In genomic region chr13:75738957-75739356, GRCm38 (mm10) we compare ENCODE assay signal across 13 mouse cellular contexts. TPM values are rescaled to one million over a fixed set of nuclear protein-coding genes. Genes with fewer than 3 reads are reported as not detected.
DNase-seq lines count a peak whose midpoint lies in the region; ATAC-seq and TF ChIP-seq lines count a peak whose summit lies in the region.
"Had no signal": no experiment of that assay in that cellular context is flagged by ENCODE, and none has a peak within 500 bp of the region (broad histone marks: within the 10 kb centered on the region; RNA-seq: fewer than 3 reads in every experiment).

No protein-coding gene starts in this region.

- TF ChIP-seq CTCF in lung, embryonic 14.5 days (IDR thresholded peaks at IDR 0.05; ENCODE audit: low read depth) = no peak
- TF ChIP-seq CTCF in embryonic fibroblast, embryonic 13.5 days (IDR thresholded peaks at IDR 0.05; ENCODE audit: borderline replicate concordance, insufficient read depth, low read length) = no peak

- H3K4me2 ChIP-seq in lung, embryonic 14.5 days = peak overlapping the region; percentile 18; the same call in 1 of the 2 replicates
- peak overlapping the region; percentile 49 for H3K4me2 ChIP-seq in liver, embryonic 13.5 days
- H3K4me2 ChIP-seq in stomach, embryonic 15.5 days = peak overlapping the region; percentile 0; the same call in 1 of the 2 replicates
- H3K4me2 ChIP-seq: embryonic facial prominence, embryonic 13.5 days had no signal

- 42% methylated on average over 3 of the region's 3 CpGs for WGBS in lung, embryonic 14.5 days
- 13% methylated on average over 3 of the region's 3 CpGs for WGBS in liver, embryonic 13.5 days (ENCODE audit: insufficient replicate concordance)
- WGBS in stomach, embryonic 15.5 days = 51% methylated on average over 3 of the region's 3 CpGs

- no peaks in the 10 kb centered on the region for H3K36me3 ChIP-seq in lung, embryonic 14.5 days (ENCODE audit: insufficient read depth)
- H3K36me3 ChIP-seq in liver, embryonic 13.5 days = peaks cover 9% of the 10 kb centered on the region; the same call in 1 of the 2 replicates
- H3K36me3 ChIP-seq in stomach, embryonic 15.5 days = no peaks in the 10 kb centered on the region
- H3K36me3 ChIP-seq: embryonic facial prominence, embryonic 13.5 days; hindbrain, embryonic 10.5 days had no signal

- H3K27ac ChIP-seq in lung, embryonic 14.5 days (ENCODE audit: low read depth) = no peak overlapping the region
- peak overlapping the region; percentile 61 for H3K27ac ChIP-seq in embryonic fibroblast, embryonic 13.5 days (ENCODE audit: insufficient read depth, low read length)
- H3K27ac ChIP-seq in liver, embryonic 13.5 days = peak overlapping the region; percentile 92
- H3K27ac ChIP-seq in stomach, embryonic 15.5 days = no peak overlapping the region
- H3K27ac ChIP-seq: embryonic facial prominence, embryonic 13.5 days; hindbrain, embryonic 10.5 days had no signal

- no peak overlapping the region for H3K9ac ChIP-seq in lung, embryonic 14.5 days
- peak overlapping the region; percentile 66 for H3K9ac ChIP-seq in liver, embryonic 13.5 days
- no peak overlapping the region for H3K9ac ChIP-seq in stomach, embryonic 15.5 days
- H3K9ac ChIP-seq: embryonic facial prominence, embryonic 13.5 days had no signal

- 0 out of 2 replicates have a peak, but pooled peaks cover 5% of the 10 kb centered on the region for H3K4me1 ChIP-seq in lung, embryonic 14.5 days (ENCODE audit: insufficient read depth)
- H3K4me1 ChIP-seq in embryonic fibroblast, embryonic 13.5 days (ENCODE audit: control insufficient read depth, insufficient read depth, low read length) = peaks cover 10% of the 10 kb centered on the region
- peaks cover 93% of the 10 kb centered on the region for H3K4me1 ChIP-seq in liver, embryonic 13.5 days (replicated peaks)
- H3K4me1 ChIP-seq in stomach, embryonic 15.5 days = peaks cover 6% of the 10 kb centered on the region
- H3K4me1 ChIP-seq: hindbrain, embryonic 10.5 days had no signal

- peak; percentile 10 for DNase-seq in lung, embryonic 14.5 days
- DNase-seq in lung, postnatal 14 days = no peak
- no peak for DNase-seq in liver, embryonic 13.5 days
- DNase-seq in gastrocnemius, postnatal 25 days = no peak
- DNase-seq in yolk sac, embryonic 10.5 days (ENCODE audit: low spot score) = no peak
- DNase-seq: adrenal gland, postnatal 14 days; cerebellum, adult 11-12 months; kidney, postnatal 10 days; lung, postnatal 10 days had no signal

- no peak for TF ChIP-seq POLR2A in embryonic fibroblast, embryonic 13.5 days (IDR thresholded peaks at IDR 0.05; ENCODE audit: low read depth, low read length)

- no peaks in the 10 kb centered on the region for H3K9me3 ChIP-seq in lung, embryonic 14.5 days (ENCODE audit: low read depth, low read length)
- H3K9me3 ChIP-seq in liver, embryonic 13.5 days (replicated peaks) = no peaks in the 10 kb centered on the region
- no peaks in the 10 kb centered on the region for H3K9me3 ChIP-seq in stomach, embryonic 15.5 days
- H3K9me3 ChIP-seq: embryonic facial prominence, embryonic 13.5 days; hindbrain, embryonic 10.5 days had no signal

- no peak for ATAC-seq in lung, embryonic 14.5 days (ENCODE audit: insufficient read depth)
- peak; percentile 85 for ATAC-seq in liver, embryonic 13.5 days (ENCODE audit: low read depth)
- ATAC-seq in stomach, embryonic 15.5 days (ENCODE audit: insufficient read depth, low FRiP score, low read depth) = peak; percentile 77; the same call in 1 of the 2 replicates

- H3K4me3 ChIP-seq in lung, embryonic 14.5 days (ENCODE audit: low read depth, low read length) = no peak overlapping the region
- H3K4me3 ChIP-seq in embryonic fibroblast, embryonic 13.5 days (ENCODE audit: insufficient read depth, low read length) = no peak overlapping the region
- H3K4me3 ChIP-seq in liver, embryonic 13.5 days (replicated peaks) = peak overlapping the region; percentile 12
- H3K4me3 ChIP-seq in stomach, embryonic 15.5 days (replicated peaks) = no peak overlapping the region
- H3K4me3 ChIP-seq: embryonic facial prominence, embryonic 13.5 days; hindbrain, embryonic 10.5 days had no signal

- no peaks in the 10 kb centered on the region for H3K27me3 ChIP-seq in lung, embryonic 14.5 days (ENCODE audit: insufficient read depth, low read length)
- H3K27me3 ChIP-seq in liver, embryonic 13.5 days = no peaks in the 10 kb centered on the region
- no peaks in the 10 kb centered on the region for H3K27me3 ChIP-seq in stomach, embryonic 15.5 days (replicated peaks)
- H3K27me3 ChIP-seq: embryonic facial prominence, embryonic 13.5 days had no signal

RNA-seq across cellular contexts. Expression of gene Ell2, which starts 32.4 kb away (rescaled TPM):
- polyA plus RNA-seq in lung, embryonic 14.5 days (2014; fragmentation: Nextera tagmentation; extraction: Ambion mirVana) = 3.7 and 5.6 TPM in 2 replicates
- 67.4 and 80.7 TPM in 2 replicates for polyA plus RNA-seq in embryonic fibroblast, embryonic 13.5 days (2011; ENCODE audit: insufficient read length, low read depth, missing spikeins)
- polyA plus RNA-seq in liver, embryonic 13.5 days (2015; fragmentation: Nextera tagmentation; extraction: Ambion mirVana) = 38.2 and 49.6 TPM in 2 replicates
- polyA plus RNA-seq in stomach, embryonic 15.5 days (2015; fragmentation: Nextera tagmentation; extraction: Ambion mirVana) = 12.2 and 14.9 TPM in 2 replicates
- total RNA-seq in gastrocnemius, postnatal 25 days (2021) = 10 to 100 TPM; 21.9 to 31.8 TPM

Comparison
In these comparisons a context has a peak if more than half of its experiments do, and no peak if none do; other contexts are left out.
1. H3K27ac ChIP-seq: peak in embryonic fibroblast, embryonic 13.5 days (single experiment) and liver, embryonic 13.5 days (single experiment); none in lung, embryonic 14.5 days (single experiment) and stomach, embryonic 15.5 days (single experiment).
2. Peak in every context shown above with its lines, with median percentiles within 50 percentile points of each other: H3K4me2 ChIP-seq.